ENCODE assay signal across 8 mouse cellular contexts in genomic region chr17:32351269-32351668, GRCm38 (mm10). TPM values are rescaled to one million over a fixed set of nuclear protein-coding genes. Genes with fewer than 3 reads are reported as not detected.
A peak's percentile ranks its signal among the peaks of the same experiment; 100 is the strongest.
DNase-seq lines count a peak whose midpoint lies in the region; ATAC-seq and TF ChIP-seq lines count a peak whose summit lies in the region.

No protein-coding gene starts in this region.

- WGBS in heart, embryonic 12.5 days: 79% methylated on average over 3 of the region's 3 CpGs
- 65% methylated on average over 3 of the region's 3 CpGs for WGBS in heart, embryonic 16.5 days
- 59% methylated on average over 3 of the region's 3 CpGs for WGBS in liver, embryonic 13.5 days (ENCODE audit: insufficient replicate concordance)

- H3K9ac ChIP-seq in heart, embryonic 12.5 days: no peak overlapping the region
- H3K9ac ChIP-seq in ES-Bruce4 (ENCODE audit: low read depth, poor library complexity, severe bottlenecking): peak overlapping the region; percentile 9; the same call in 1 of the 2 replicates
- no peak overlapping the region; the same call in 1 of the 2 replicates for H3K9ac ChIP-seq in heart, embryonic 16.5 days (ENCODE audit: low read length)
- peak overlapping the region; percentile 63 for H3K9ac ChIP-seq in liver, embryonic 13.5 days

- no peaks in the 10 kb centered on the region for H3K9me3 ChIP-seq in heart, embryonic 12.5 days (replicated peaks)
- H3K9me3 ChIP-seq in ES-Bruce4 (replicated peaks; ENCODE audit: control insufficient read depth, insufficient read depth, low read length, poor library complexity, severe bottlenecking): no peaks in the 10 kb centered on the region
- H3K9me3 ChIP-seq in heart, embryonic 16.5 days (replicated peaks; ENCODE audit: control insufficient read depth, low read length): no peaks in the 10 kb centered on the region
- no peaks in the 10 kb centered on the region for H3K9me3 ChIP-seq in liver, embryonic 13.5 days (replicated peaks)

- intact Hi-C loops in heart, postnatal 36 days (cut with DNase I): loop anchor here (5.0 kb wide), 1 partner anchor 36 kb away; the partner anchor contains the start of gene Wiz

- H3K27ac ChIP-seq in heart, embryonic 12.5 days (ENCODE audit: poor library complexity, severe bottlenecking): no peak overlapping the region
- H3K27ac ChIP-seq in ES-Bruce4 (ENCODE audit: insufficient read depth, low read length): no peak overlapping the region
- no peak overlapping the region for H3K27ac ChIP-seq in heart, embryonic 16.5 days (ENCODE audit: low read length)
- 0 out of 2 replicates have a peak overlapping the region, but pooled peaks have one; percentile 6 for H3K27ac ChIP-seq in liver, embryonic 13.5 days

- DNase-seq in heart, postnatal 36 days: no peak
- DNase-seq in liver, embryonic 13.5 days: no peak
- no peak for DNase-seq in left cerebral cortex, adult 8-10 months (ENCODE audit: low spot score in 2 of 2)
- no peak for DNase-seq in urinary bladder, postnatal 14 days (ENCODE audit: low spot score)
- DNase-seq in embryo, embryonic 10 days (ENCODE audit: low spot score): no peak

- ATAC-seq in heart, embryonic 12.5 days (ENCODE audit: insufficient number of reproducible peaks, low FRiP score): no peak
- ATAC-seq in heart, embryonic 16.5 days (replicated peaks; ENCODE audit: extremely low read depth, insufficient read depth, low FRiP score): no peak
- no peak for ATAC-seq in liver, embryonic 13.5 days (ENCODE audit: low read depth)

- TF ChIP-seq POLR2A in ES-Bruce4 (IDR thresholded peaks at IDR 0.05; ENCODE audit: insufficient read depth, low read length): no peak

- TF ChIP-seq EP300 in ES-Bruce4 (IDR thresholded peaks at IDR 0.05; ENCODE audit: insufficient read depth, low read depth, low read length): no peak

- H3K4me3 ChIP-seq in heart, embryonic 12.5 days: no peak overlapping the region
- H3K4me3 ChIP-seq in ES-Bruce4 (ENCODE audit: low read depth, low read length): no peak overlapping the region
- no peak overlapping the region for H3K4me3 ChIP-seq in heart, embryonic 16.5 days (ENCODE audit: low read length)
- peak overlapping the region; percentile 89 for H3K4me3 ChIP-seq in liver, embryonic 13.5 days (replicated peaks)

- H3K36me3 ChIP-seq in heart, embryonic 12.5 days: peaks cover 28% of the 10 kb centered on the region
- peaks cover 18% of the 10 kb centered on the region for H3K36me3 ChIP-seq in ES-Bruce4 (ENCODE audit: control insufficient read depth, insufficient read depth, low read length, poor library complexity, severe bottlenecking)
- peaks cover 14% of the 10 kb centered on the region for H3K36me3 ChIP-seq in heart, embryonic 16.5 days (ENCODE audit: control insufficient read depth, insufficient read depth)
- H3K36me3 ChIP-seq in liver, embryonic 13.5 days: peaks cover 27% of the 10 kb centered on the region

- no peaks in the 10 kb centered on the region for H3K27me3 ChIP-seq in heart, embryonic 12.5 days (replicated peaks)
- H3K27me3 ChIP-seq in ES-Bruce4 (ENCODE audit: control insufficient read depth, insufficient read depth, low read length, poor library complexity, severe bottlenecking): no peaks in the 10 kb centered on the region
- no peaks in the 10 kb centered on the region for H3K27me3 ChIP-seq in heart, embryonic 16.5 days (ENCODE audit: control insufficient read depth, insufficient read depth, low read length)
- H3K27me3 ChIP-seq in liver, embryonic 13.5 days: no peaks in the 10 kb centered on the region

- no peak for TF ChIP-seq CTCF in ES-Bruce4 (IDR thresholded peaks at IDR 0.05; ENCODE audit: low read depth, low read length)

- peak overlapping the region; percentile 68; the same call in 1 of the 2 replicates for H3K4me2 ChIP-seq in heart, embryonic 12.5 days
- H3K4me2 ChIP-seq in heart, embryonic 16.5 days (ENCODE audit: low read depth, low read length): peak overlapping the region; percentile 70
- peak overlapping the region; percentile 73 for H3K4me2 ChIP-seq in liver, embryonic 13.5 days

- peaks cover 20% of the 10 kb centered on the region for H3K4me1 ChIP-seq in heart, embryonic 12.5 days (replicated peaks)
- no peaks in the 10 kb centered on the region for H3K4me1 ChIP-seq in ES-Bruce4 (ENCODE audit: control insufficient read depth, insufficient read depth, low read length)
- peaks cover 25% of the 10 kb centered on the region for H3K4me1 ChIP-seq in heart, embryonic 16.5 days (ENCODE audit: control insufficient read depth, insufficient read depth, low read length)
- H3K4me1 ChIP-seq in liver, embryonic 13.5 days (replicated peaks): peaks cover 39% of the 10 kb centered on the region

RNA-seq across cellular contexts. Expression of gene Akap8l, which starts 0.9 kb away (rescaled TPM):
- 79.4 and 84.6 TPM in 2 replicates for polyA plus RNA-seq in heart, embryonic 12.5 days (2016; fragmentation: Nextera tagmentation; extraction: Ambion mirVana)
- 10 to 100 TPM; 44.5 to 55.7 TPM for total RNA-seq in heart, postnatal 36 days (2021)
- 67.7 and 78.8 TPM in 2 replicates for polyA plus RNA-seq in ES-Bruce4 (2011; ENCODE audit: insufficient read depth, insufficient read length, low read depth, missing spikeins)
- polyA plus RNA-seq in heart, embryonic 16.5 days (2015; fragmentation: Nextera tagmentation; extraction: Ambion mirVana): 99.2 and 107 TPM in 2 replicates
- polyA plus RNA-seq in liver, embryonic 13.5 days (2015; fragmentation: Nextera tagmentation; extraction: Ambion mirVana): 35.4 and 36.9 TPM in 2 replicates
- 100 to 1,000 TPM; 184 to 217 (median 195) TPM for total RNA-seq in left cerebral cortex, adult 8-10 months (2022)

RNA-seq across cellular contexts. Expression of gene Akap8, which starts 30.2 kb away (rescaled TPM):
- polyA plus RNA-seq in heart, embryonic 12.5 days (2016; fragmentation: Nextera tagmentation; extraction: Ambion mirVana): 85.1 and 88.9 TPM in 2 replicates
- 10 to 100 TPM; 37.3 to 50.4 TPM for total RNA-seq in heart, postnatal 36 days (2021)
- polyA plus RNA-seq in ES-Bruce4 (2011; ENCODE audit: insufficient read depth, insufficient read length, low read depth, missing spikeins): 135 and 154 TPM in 2 replicates
- polyA plus RNA-seq in heart, embryonic 16.5 days (2015; fragmentation: Nextera tagmentation; extraction: Ambion mirVana): 75.8 and 81.4 TPM in 2 replicates
- 40.5 and 47.9 TPM in 2 replicates for polyA plus RNA-seq in liver, embryonic 13.5 days (2015; fragmentation: Nextera tagmentation; extraction: Ambion mirVana)
- total RNA-seq in left cerebral cortex, adult 8-10 months (2022): 10 to 100 TPM; 78.4 to 92.7 (median 90.7) TPM

RNA-seq across cellular contexts. Expression of gene Wiz, which starts 38.0 kb away (rescaled TPM):
- polyA plus RNA-seq in heart, embryonic 12.5 days (2016; fragmentation: Nextera tagmentation; extraction: Ambion mirVana): 23.7 and 23.9 TPM in 2 replicates
- total RNA-seq in heart, postnatal 36 days (2021): 10 to 100 TPM; 18.9 to 19.1 TPM
- polyA plus RNA-seq in ES-Bruce4 (2011; ENCODE audit: insufficient read depth, insufficient read length, low read depth, missing spikeins): 56.3 and 69.9 TPM in 2 replicates
- polyA plus RNA-seq in heart, embryonic 16.5 days (2015; fragmentation: Nextera tagmentation; extraction: Ambion mirVana): 10.5 and 11.1 TPM in 2 replicates
- 5.8 and 6.8 TPM in 2 replicates for polyA plus RNA-seq in liver, embryonic 13.5 days (2015; fragmentation: Nextera tagmentation; extraction: Ambion mirVana)
- 10 to 100 TPM; 46.6 to 50.3 (median 49.1) TPM for total RNA-seq in left cerebral cortex, adult 8-10 months (2022)

RNA-seq across cellular contexts. Expression of gene Rasal3, which starts 52.1 kb away (rescaled TPM):
- 0.66 and 0.95 TPM in 2 replicates for polyA plus RNA-seq in heart, embryonic 12.5 days (2016; fragmentation: Nextera tagmentation; extraction: Ambion mirVana)
- total RNA-seq in heart, postnatal 36 days (2021): under 1 TPM; 0.60 to 0.97 TPM
- polyA plus RNA-seq in ES-Bruce4 (2011; ENCODE audit: insufficient read depth, insufficient read length, low read depth, missing spikeins): 0.20 and 0.96 TPM in 2 replicates
- 5.8 and 13.9 TPM in 2 replicates for polyA plus RNA-seq in heart, embryonic 16.5 days (2015; fragmentation: Nextera tagmentation; extraction: Ambion mirVana)
- 3.5 and 3.6 TPM in 2 replicates for polyA plus RNA-seq in liver, embryonic 13.5 days (2015; fragmentation: Nextera tagmentation; extraction: Ambion mirVana)
- 10 to 100 TPM in 2 of 4 experiments, 1 to 10 TPM in 2; 3.8 to 11.5 (median 7.6) TPM for total RNA-seq in left cerebral cortex, adult 8-10 months (2022)

Comparison
In these comparisons a context has a peak if more than half of its experiments do, and no peak if none do; other contexts are left out.
1. H3K9ac ChIP-seq: peak in ES-Bruce4 (single experiment) and liver, embryonic 13.5 days (single experiment); none in heart, embryonic 12.5 days (single experiment) and heart, embryonic 16.5 days (single experiment).
2. Peak in every context shown above with its lines, with median percentiles within 50 percentile points of each other: H3K4me2 ChIP-seq.